Mouse (Mus musculus) natural killer cell, adult 2 months (primary cell): ENCODE data around the gene Ewsr1.
A peak's percentile ranks its signal among the peaks of the same experiment; 100 is the strongest.

ENCODE experiments used
- DNase-seq, 2 experiments: peaks; one replicate each; pipeline ENCODE4 v3.0.0; 2022; ENCODE audit warnings: low spot score in 2 of 2

The Ewsr1 gene

DNA sequence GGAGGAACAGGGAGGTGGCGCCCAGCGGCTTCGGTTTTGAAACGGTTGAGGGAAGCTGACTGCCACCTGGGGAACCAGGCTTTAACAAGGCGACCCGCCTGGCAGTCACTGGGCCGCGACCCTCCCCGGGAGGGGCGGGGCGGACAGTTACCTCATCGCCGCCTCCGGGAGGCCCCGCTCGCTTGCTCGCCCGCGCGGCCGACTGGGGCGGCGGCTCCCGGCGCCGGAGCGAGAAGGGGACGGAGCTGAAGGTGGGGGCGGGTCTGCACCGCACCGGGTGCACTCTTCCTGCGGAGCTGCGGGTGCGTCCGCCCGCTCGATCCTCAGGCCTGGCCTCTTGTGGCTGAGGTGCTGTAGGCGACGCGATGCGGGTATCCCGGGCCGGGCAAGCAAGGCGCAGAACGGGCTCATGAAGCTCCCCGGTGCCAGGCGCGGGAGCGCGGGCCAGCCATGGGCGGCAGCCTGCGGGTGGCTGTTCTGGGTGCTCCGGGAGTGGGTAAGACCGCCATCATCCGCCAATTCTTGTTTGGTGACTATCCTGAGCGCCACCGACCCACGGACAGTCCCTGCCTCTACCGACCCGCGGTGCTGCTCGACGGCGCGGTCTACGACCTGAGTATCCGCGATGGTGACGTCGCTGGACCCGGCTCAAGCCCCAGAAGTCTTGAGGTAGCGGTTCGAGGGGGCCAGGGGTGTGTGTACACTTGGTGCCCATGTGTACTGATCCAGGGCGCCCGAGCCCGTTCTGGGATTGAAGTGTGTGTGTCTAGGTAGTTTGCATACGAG lies 41.0 kb downstream of the Ewsr1 start, which contains the start of gene Rasl10a:
Rasl10a (plus strand) TSS at position 273 of the 786 bp plus-strand sequence.
- DNase-seq, result peak in 1 of 2 experiments; percentile 55

DNA sequence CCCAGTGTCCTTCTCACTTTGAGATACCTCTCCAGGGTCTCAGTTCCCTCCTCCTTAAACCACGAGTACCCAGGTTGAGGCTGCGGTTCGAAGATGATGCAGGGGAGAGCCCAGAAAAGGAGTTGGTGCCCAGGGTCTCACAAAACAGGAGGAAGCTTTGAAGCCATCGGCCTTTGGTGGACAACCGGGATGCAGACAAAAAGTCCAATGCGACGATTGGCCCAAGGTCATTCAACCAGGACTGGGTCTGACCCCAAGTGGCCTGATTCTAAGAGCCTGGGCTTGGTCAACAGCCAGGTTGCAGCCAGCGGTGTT lies 41.6 kb downstream of the Ewsr1 start:
- DNase-seq, result no peak

DNA sequence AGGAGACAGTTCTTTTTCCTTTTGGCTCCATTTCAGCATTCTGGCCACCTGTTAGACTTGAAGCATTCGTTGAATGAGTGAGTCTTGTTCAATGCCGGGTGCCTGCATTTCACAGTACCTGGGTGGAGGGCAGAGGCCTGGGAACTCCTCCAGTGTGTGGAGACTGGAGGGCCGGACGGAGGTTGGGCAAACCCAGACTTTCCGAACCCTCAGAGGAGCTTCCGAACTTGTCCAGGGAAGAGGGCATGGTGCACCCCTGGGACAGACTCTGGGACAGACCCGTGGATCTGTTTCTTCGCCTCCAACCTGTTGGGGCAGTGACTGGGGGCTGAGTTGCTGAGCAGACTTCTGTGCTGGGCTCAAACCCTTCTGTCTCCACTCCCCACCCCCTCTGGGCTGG lies 42.0 kb downstream of the Ewsr1 start:
- DNase-seq, result no peak

DNA sequence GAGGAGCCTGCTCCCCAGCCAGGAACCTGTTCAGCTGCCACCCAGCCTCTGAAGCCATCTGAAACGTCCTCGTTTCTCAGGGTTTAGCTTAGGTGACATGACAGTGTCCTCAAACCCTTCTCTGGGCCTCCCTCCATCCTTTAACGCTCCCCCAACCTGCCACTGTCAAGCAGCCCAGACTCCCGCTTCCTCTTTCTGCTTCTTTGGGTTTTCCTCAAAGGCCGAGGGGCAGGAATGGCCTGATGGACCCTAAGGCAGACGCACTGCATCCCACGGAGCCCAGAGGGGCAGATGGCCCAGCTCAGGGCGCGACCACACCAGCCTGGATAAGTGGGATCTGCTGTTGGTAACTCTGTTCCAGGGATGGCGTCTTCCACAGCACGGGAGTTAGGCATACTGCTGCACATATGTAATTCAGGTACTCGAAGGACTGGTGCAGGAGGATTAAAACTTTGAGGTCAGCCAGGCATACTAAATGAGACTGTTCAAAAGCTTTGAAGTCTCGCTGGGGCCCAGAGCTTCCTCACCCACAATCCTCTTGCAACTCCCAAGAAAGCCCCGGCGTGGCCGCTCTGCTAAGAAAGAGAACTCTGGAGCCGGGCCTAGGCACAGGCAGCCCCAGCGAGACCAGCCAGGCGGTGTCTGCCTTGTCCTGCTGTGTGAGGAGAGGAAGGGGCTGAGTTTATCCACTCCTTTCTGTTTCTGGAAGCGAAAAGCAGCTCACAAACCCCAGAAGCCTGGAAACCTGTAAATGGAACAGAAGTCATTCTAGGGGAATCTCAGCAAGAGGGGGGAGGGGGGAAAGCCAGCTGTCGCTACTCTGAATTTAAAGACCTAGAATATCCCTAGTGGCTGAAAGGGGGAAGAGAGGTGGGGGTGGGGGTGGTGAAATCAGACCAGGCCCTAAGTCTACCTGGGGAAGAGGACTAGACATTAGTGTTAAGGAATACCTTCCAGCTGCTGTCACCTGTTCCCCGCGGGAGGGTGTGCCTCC lies 42.8 kb downstream of the Ewsr1 start:
- no peak for DNase-seq

DNA sequence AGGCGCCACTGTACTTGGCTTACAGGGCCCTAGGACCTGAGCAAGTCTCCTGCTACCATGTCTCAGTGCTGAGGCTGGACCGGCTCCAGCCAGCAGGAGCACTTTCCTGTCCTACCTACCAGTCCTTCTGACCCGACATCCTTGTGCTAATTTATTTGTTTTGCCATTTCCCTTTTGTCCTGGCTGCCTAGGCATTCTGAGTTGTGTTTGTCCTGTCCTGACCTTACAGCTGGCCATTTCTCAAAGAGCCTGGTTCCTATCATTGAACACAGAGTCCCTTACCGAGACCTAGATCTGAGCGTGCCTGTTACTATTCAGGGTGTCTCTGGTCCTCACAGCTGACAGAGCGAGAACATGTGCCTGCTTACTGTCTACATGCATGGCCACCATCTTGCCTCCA lies 44.2 kb downstream of the Ewsr1 start:
- no peak for DNase-seq

DNA sequence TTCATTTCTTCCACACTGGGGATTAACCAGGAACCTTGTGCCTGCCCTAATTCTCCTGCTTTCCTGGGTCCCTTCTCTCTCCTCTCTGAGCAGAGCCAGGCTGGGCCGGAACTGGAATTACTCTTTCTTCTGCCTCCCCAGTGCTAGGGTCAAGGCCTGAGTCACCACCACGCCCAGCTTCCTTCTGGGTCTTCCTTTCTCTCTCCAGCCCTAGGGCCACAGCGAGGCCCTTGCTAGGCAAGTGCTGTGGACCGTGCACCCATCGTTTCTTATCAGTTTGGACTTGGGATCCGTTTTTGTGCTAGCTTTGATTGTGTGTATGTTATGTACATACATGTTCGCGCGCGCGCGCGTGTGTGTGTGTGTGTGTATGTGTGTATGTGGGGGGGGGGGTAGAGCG lies 44.9 kb downstream of the Ewsr1 start:
- DNase-seq, result no peak

DNA sequence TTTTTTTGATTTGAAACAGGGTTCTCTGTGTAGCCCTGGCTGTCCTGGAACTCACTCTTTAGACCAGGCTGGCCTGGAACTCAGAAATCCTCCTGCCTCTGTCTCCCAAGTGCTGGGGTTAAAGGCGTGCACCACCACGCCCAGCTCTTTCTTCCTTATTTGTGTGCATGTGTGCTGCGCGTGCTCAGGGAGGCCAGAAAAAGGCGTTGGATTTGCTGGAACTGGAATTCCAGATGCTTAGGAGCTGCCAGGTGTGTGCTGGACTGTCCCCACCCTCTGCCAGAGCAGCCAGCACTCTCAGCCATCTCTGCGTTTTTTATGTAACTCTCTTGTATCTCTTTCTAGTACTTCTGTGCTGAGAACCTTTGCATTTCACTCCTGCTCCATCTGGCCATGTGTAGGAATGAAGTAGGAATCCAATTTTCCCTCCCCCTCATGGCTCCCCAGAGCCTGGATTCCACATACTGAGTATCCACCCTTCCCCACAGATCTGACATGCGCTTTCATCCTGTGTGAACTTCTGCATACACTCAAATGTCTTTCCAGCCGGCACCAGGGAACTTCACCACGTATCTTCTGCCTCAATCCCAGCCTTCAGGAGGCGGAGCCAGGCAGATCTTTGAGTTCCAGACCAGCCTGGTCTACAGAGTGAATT lies 46.7 kb downstream of the Ewsr1 start:
- no peak for DNase-seq

DNA sequence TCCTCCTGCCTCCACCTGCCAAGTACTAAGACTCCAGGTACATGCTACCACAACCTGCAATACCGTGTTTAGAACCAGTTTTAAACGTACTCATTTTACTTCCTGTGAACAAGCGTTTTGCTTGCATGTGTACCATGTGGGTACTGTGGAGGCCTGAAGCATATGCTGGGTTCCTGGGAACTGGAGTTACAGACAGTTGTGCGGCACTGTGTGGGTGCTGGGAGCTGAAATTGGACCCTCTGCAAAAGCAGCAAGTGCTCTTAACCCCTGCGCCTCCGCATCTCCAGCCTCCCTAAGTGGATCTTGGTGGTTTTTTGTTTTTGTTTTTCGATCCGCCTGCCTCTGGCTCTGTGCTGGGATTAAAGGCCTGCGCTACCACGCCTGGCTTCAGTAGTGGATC lies 47.4 kb downstream of the Ewsr1 start:
- DNase-seq, result no peak

DNA sequence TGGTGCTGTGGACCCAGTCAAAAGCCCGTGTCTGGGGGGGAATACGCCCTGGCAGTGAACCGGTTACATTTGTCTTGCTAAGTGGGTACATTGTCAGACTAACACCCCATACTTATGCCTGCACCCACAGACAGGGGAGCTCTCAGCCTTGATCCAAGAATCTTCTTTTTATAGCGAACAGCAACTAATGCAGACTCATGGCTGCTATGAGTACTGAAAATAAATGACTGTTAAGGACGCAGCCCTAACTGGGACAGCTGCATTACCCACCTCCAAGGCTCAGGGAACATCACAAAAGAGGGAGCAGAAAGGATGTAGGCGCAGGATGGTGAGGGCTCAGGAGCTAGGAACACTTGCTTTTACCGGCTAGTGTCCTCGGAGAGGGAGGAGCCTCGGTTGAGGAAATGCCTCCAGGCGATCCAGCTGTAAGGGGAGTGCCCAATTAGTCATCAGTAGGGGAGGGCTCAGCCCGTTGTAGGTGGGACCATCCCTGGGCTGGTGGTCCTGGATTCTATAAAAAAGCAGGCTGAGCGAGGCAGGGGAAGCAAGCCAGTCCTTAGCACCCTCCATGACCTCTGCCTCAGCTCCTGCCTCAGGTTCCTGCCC lies 52.6 kb downstream of the Ewsr1 start:
- no peak for DNase-seq

DNA sequence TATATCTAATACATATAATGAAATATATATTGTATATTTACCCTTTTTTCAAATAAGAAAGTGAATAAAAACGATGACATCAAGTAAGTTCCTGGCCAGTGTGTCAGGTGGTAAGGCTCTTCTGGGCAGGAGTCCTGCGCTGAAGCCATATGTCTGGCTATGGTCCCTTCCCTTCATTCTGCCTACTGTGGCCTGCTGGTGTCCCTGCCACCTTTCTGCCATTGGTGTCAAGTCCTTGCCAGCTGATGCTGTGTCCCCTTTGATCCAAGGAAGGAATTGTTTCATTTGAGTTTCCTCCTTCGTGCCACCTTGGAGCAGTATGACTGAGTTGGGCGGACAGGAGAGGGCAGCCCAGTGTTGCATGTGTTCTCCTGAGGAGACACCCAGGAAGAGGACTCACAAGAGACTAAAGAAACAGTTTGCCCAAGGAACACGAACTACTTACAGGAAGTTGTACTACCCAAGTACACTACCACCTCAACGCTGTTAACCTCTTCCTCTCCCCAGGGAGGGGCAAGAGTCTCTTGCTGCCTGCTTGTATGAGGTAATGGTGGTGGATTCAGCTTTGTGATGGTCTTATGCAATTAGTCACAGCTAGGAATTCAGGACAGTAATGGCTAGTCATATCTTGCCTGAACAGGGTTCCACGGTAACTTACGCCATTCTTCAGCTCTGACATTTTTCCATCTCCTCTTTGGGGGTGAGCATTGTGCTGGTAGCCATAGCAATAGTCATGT lies 56.3 kb downstream of the Ewsr1 start:
- DNase-seq, result no peak

DNA sequence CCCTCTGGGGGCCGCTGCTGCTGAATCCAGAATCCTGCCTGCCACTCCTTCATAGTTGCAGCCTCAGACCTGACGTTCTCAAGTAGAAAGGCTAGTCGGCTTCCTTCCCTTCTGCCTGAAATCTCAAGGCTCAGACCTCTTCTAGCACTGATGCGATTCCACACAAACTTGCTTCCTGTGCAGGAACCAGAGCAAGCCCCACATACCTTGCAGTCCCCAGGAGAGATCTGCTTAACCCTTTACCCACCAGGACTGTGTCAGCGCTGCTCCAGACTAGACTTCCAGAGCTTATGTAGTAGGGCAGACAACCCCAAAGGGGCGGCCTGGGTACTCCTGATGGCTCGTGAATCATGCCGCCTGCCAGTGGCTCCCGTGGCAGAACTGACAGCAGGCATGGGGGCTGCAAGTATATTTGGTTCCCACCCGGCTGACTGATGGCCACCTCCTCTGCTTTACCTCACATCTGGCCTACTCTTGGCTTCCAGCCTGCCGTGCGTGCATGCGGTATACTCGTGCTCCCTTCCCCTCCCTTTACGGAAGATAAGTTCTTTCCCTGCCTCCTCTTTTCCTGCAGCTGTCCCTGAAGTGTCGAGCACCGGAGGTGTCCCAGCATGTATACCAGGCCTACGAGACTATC lies 57.8 kb downstream of the Ewsr1 start:
- no peak for DNase-seq

DNA sequence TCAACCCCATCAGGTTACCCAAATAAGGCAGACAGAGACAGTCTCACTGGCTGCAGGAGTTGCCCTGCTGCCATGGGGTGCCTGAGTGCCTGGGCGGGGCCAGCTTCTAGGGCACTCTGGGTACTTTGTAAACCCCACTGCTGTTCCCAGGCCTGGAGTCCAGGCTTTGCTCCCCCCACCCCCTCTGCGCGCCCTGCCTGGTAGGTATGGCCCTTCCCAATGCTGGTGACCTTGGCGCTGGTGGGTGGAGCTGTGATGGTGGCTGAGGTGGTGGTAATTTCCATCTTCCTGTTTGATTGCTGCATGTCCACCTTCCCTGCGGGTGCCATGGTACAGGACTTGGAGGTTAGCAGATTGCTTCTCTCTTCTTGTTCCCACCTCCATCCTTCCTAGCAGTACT lies 58.5 kb downstream of the Ewsr1 start:
- no peak for DNase-seq

DNA sequence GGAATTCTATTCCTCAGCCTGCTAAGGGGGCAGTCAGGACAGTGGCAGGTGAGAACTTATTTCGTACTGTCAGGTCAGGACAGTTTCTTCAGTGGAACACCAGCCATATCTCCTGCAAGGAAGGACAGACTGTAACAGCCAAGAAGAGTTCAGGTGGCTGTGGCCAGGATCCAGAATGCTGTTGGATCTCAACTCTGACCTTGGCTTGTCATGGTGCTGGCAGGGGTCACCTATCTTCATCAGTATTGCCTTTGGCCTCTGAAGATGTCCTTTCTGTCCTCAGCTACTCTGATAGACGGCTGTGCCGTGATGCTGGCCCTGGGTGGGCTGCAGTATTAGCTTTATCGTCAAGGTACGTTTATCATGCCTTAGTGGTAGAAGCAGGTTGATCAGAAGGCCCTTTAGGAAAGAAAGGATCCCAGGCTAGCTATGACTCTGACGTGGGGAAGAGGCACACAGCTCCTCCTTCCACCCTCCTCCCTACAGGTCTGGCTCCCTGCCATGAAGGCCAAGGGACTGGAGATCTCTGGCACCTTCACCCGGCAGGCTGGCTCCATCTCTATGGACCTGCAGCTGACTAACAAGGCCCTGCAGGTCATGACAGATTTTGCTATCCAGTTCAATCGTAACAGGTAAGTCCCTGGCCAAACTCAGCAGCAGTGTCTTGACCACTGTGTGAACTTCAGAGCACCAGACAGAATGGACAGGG lies 61.8 kb downstream of the Ewsr1 start:
- DNase-seq, result no peak

DNA sequence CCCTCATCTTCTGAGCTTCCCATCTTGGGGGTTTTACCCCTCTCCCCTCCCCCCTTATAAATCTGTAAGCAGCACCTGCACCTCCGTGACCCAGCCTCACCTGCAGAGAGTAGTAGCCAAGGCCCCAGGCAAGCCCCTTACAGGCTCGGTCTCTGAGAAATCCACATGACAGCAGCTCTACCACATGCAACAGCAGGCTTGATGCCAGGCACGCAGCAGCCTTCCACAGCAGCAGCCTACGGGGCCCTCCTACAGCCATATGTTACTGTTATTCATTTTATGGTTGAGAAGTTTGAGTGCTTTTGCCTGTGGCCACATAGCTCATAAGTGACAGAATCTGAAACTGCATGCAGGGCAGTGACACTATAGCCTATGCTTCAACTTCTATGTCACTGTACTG lies 63.6 kb downstream of the Ewsr1 start:
- DNase-seq, result no peak

DNA sequence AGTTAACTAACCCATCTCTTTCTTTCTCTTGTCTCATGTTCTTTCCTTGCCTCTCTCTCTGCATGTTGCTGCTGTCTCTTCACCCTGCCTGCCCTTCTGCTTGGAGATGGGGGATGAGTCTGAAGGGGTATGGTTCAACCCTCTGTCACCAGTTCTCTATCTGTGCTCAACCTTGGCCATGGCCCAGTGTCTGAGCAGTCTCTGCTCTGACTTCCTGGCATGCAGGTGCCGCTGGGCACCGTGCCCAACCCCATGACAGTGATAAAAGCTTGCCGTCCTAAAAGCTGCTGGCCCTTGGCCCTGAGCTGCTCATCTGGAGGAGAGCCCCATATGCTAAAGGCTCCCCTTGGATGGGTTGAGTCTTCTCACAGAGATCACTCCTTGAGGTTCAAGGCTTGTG lies 65.9 kb downstream of the Ewsr1 start:
- no peak for DNase-seq

DNA sequence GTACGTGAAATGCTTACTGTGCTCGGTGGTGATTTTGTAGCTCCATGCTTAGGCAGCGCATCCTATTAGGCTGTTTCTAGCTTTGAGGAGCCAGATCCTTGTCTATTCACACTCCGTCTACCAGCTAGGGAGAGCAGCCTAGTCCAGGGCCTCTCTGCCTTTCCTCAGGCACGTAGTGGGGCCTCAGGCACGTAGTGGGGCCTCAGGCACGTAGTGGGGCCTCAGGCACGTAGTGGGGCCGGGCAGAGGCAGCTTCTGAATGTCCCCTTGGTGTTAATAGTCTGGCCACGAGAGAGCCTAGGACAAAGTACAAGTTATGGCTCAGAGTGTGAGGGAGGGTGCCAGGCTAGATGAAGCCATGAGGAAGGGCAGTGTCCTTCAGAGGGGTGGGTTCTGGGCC lies 66.4 kb downstream of the Ewsr1 start:
- DNase-seq, result no peak

DNA sequence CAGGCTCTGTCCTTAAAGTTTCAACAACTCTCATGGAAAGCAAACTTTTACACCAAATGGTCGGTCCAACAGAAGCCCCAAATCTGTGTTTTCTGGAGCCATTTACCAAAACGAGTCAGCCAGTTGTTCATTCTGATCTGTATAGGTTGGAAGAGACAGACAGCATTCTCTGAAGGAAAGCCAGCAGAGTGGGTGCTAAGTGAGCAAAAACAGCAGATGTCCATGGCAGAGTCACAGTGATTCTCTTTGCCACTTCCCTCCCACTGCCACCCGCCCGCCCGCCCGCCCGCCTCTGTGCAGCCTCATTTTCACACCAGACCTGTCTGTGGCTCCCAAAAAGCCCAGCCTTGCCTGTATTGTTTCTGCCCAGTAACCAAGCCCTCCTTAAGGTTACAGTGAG lies 70.8 kb downstream of the Ewsr1 start:
- no peak for DNase-seq

DNA sequence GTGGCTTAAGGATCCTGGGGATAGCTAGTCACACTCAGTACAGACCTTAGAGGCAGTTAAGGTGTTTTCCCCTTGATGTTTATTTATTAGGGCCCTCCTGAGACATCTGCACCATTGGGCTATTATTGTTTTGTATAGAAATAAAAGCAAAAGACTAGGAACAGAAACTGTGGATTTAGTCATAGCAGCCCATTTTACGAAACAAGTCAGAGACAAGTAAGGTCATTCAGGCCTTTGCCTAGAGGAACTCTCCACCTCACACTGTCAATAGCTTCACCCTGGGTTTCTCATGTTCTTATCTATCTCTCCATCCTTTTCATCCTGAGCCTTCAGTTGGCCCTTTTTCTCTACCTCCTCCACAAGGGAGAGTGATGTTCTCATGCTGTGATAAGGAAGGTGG lies 74.0 kb downstream of the Ewsr1 start:
- no peak for DNase-seq
